Mouse (Mus musculus) lung, postnatal 0 days (tissue): ENCODE results near the gene Itga3.

Source experiments
- CTCF ChIP-seq: IDR thresholded peaks from 2 replicates; pipeline ENCODE4 v1.5.1; 2016; ENCODE audit warnings: antibody characterized with exemption, mild to moderate bottlenecking
- EP300 ChIP-seq: IDR thresholded peaks from 2 replicates; pipeline ENCODE4 v1.6.1; 2016; ENCODE audit warnings: antibody characterized with exemption, mild to moderate bottlenecking, control low read depth

DNA sequence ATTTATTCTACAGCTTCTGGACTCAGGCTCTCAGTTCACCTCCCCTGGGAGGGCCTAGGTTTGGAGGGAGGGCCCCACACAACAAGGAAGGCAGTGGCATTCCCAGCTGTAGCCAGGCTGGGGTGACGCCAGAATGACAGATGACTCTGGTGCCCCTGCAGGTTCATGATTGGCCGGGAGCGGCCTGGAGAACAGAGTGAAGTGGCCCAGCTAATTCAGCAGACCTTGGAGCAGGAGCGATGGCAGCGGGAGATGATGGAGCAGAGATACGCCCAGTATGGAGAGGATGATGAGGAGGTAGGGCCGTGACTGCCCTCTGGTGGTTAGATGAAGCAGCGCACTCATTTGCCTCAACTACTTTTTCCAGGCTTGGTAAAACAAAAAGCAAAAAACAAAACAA, 75.5 kb downstream of the Itga3 start:
- TF ChIP-seq CTCF = peak; percentile 95
- TF ChIP-seq EP300 = no peak
